8 mouse cellular contexts compared by ENCODE assay signal in genomic region chr5:4962063-4962610, GRCm38 (mm10).
DNase-seq lines count a peak whose midpoint lies in the region; ATAC-seq and TF ChIP-seq lines count a peak whose summit lies in the region.

No protein-coding gene starts in this region.

- intact Hi-C loops in gastrocnemius, postnatal 36 days (cut with DNase I): loop anchor here (1.0 to 2.0 kb wide), 3 partner anchors 304 to 521 kb away; no protein-coding TSS in a partner anchor
- intact Hi-C loops in left cerebral cortex, postnatal 14 days (cut with DNase I): loop anchor here (2.0 to 5.0 kb wide), 3 partner anchors 305 to 521 kb away; no protein-coding TSS in a partner anchor

- peak; percentile 54 for DNase-seq in thymus, postnatal 0 days (ENCODE audit: low spot score)
- no peak for DNase-seq in thymus, adult 18-20 months
- DNase-seq in gastrocnemius, postnatal 36 days: peak; percentile 22 to 40
- peak; percentile 73 to 81 for DNase-seq in left cerebral cortex, postnatal 14 days (ENCODE audit: low spot score in 2 of 2)
- DNase-seq in right cerebral cortex, postnatal 14 days: peak; percentile 48

- H3K27me3 ChIP-seq in intestine, embryonic 15.5 days (replicated peaks): no peaks in the 10 kb centered on the region

- H3K9ac ChIP-seq in intestine, embryonic 15.5 days: no peak overlapping the region

- peaks cover 3% of the 10 kb centered on the region; the same call in 1 of the 2 replicates for H3K4me1 ChIP-seq in cortical plate, adult 2 months (ENCODE audit: control insufficient read depth, insufficient read depth, low read length)
- H3K4me1 ChIP-seq in intestine, embryonic 15.5 days (replicated peaks): no peaks in the 10 kb centered on the region; the same call in 1 of the 2 replicates

- no peaks in the 10 kb centered on the region for H3K9me3 ChIP-seq in intestine, embryonic 15.5 days

- H3K27ac ChIP-seq in cortical plate, adult 2 months (ENCODE audit: insufficient read depth, low read length): no peak overlapping the region
- H3K27ac ChIP-seq in intestine, embryonic 15.5 days: no peak overlapping the region

- TF ChIP-seq CTCF in cortical plate, adult 2 months (IDR thresholded peaks at IDR 0.05; ENCODE audit: extremely low read depth, insufficient read depth, low read length): peak; percentile 89

- 49% methylated on average over 15 of the region's 15 CpGs for WGBS in intestine, embryonic 15.5 days

- no peak overlapping the region for H3K4me2 ChIP-seq in intestine, embryonic 15.5 days (replicated peaks)

- no peak overlapping the region for H3K4me3 ChIP-seq in cortical plate, adult 2 months (ENCODE audit: insufficient read depth, low read length)
- H3K4me3 ChIP-seq in intestine, embryonic 15.5 days (replicated peaks): no peak overlapping the region

- H3K36me3 ChIP-seq in intestine, embryonic 15.5 days: no peaks in the 10 kb centered on the region

- TF ChIP-seq POLR2A in cortical plate, adult 2 months (IDR thresholded peaks at IDR 0.05; ENCODE audit: extremely low read depth, insufficient read depth, low read length): no peak

- peak; percentile 83 for ATAC-seq in intestine, embryonic 15.5 days
- peak; percentile 96 for ATAC-seq in megakaryocyte-erythroid progenitor cell, adult 5-6 weeks (replicated peaks; ENCODE audit: low FRiP score, low TSS enrichment, poor library complexity, severe bottlenecking)

Comparison
In these comparisons a context has a peak if more than half of its experiments do, and no peak if none do; other contexts are left out.
1. DNase-seq: peak in thymus, postnatal 0 days (single experiment), gastrocnemius, postnatal 36 days (2 of 2), left cerebral cortex, postnatal 14 days (2 of 2) and right cerebral cortex, postnatal 14 days (single experiment); none in thymus, adult 18-20 months (0 of 2).